Mouse (Mus musculus) thymus, adult 2 months (tissue): Measurements from ENCODE around the gene Epn3. TPM values are rescaled to one million over a fixed set of nuclear protein-coding genes. Genes with fewer than 3 reads are reported as not detected.
A peak's percentile ranks its signal among the peaks of the same experiment; 100 is the strongest.

Source experiments
- DNase-seq: peaks from one replicate; pipeline ENCODE4 v3.0.0; 2021
- H3K27ac ChIP-seq: fragments of 200-500 bp; 2 replicates; pipeline ENCODE4 v1.5.1; 2012; ENCODE audit warnings: low read length, control low read depth; ENCODE audit not compliant: control insufficient read depth, insufficient read depth
- H3K27me3 ChIP-seq: fragments of 200-500 bp; 2 replicates; pipeline ENCODE4 v1.6.1; 2012; ENCODE audit warnings: mild to moderate bottlenecking, low read length, moderate library complexity, mixed read lengths; ENCODE audit not compliant: control insufficient read depth, insufficient read depth
- H3K36me3 ChIP-seq: fragments of 200-500 bp; 2 replicates; pipeline ENCODE4 v1.6.1; 2012; ENCODE audit warnings: mild to moderate bottlenecking, low read length, moderate library complexity; ENCODE audit not compliant: control insufficient read depth, insufficient read depth
- H3K4me1 ChIP-seq: fragments of 200-500 bp; replicated peaks from 2 replicates; pipeline ENCODE4 v1.6.1; 2012; ENCODE audit warnings: low read length; ENCODE audit not compliant: control insufficient read depth, insufficient read depth
- H3K4me3 ChIP-seq: fragments of 200-500 bp; 2 replicates; pipeline ENCODE4 v1.5.1; 2012; ENCODE audit warnings: mild to moderate bottlenecking, low read length, control low read depth, moderate library complexity; ENCODE audit not compliant: control insufficient read depth, insufficient read depth
- CTCF ChIP-seq: fragments of 200-500 bp; IDR thresholded peaks from 2 replicates; pipeline ENCODE4 v1.5.1; 2012; ENCODE audit warnings: mild to moderate bottlenecking, control low read depth, low read length, moderate library complexity, borderline replicate concordance; ENCODE audit not compliant: control insufficient read depth, poor library complexity, insufficient read depth; ENCODE audit errors: extremely low read depth
- POLR2A ChIP-seq: fragments of 200-500 bp; IDR thresholded peaks from 2 replicates; pipeline ENCODE4 v1.6.1; 2012; ENCODE audit warnings: mild to moderate bottlenecking, low read length, control low read depth, moderate library complexity; ENCODE audit not compliant: control insufficient read depth, poor library complexity, insufficient read depth; ENCODE audit errors: extremely low read depth
- WGBS: fragments of 180-500 bp; shearing (Covaris S2); methylation state at CpG from one replicate; pipeline ENCODE4 v1.1.7; 2018; 5-methylcytosine and 5-hydroxymethylcytosine counted together
- polyA plus RNA-seq: library from polyadenylated mRNA; depleted of rRNA; stranded (reverse); fragments of >200 nt; gene quantifications from 2 replicates; pipeline ENCODE4 v1.2.3, GENCODE M21; 2012

Gene Epn3
- polyA plus RNA-seq, 1 experiment, result 3.3 TPM

GRCm38 (mm10) chr11:94526171-94526879 lies 26.6 kb upstream of the Epn3 start:
- DNase-seq, result no peak
- no peak overlapping the region for H3K4me3 ChIP-seq
- 83% methylated on average over 9 of the region's 9 CpGs for whole genome bisulfite sequencing
- H3K27ac ChIP-seq, result no peak overlapping the region
- H3K36me3 ChIP-seq, result no peaks in the 10 kb centered on the region
- TF ChIP-seq POLR2A (no peak), CTCF (no peak)
- no peaks in the 10 kb centered on the region for H3K4me1 ChIP-seq
- H3K27me3 ChIP-seq, result no peaks in the 10 kb centered on the region

GRCm38 (mm10) chr11:94521219-94521843 lies 21.6 kb upstream of the Epn3 start, which contains the start of gene Mycbpap:
TSS of gene Mycbpap (minus strand) at chr11:94521742.
- WGBS, result 6% methylated on average over 41 of the region's 42 CpGs
- H3K36me3 ChIP-seq, result no peaks in the 10 kb centered on the region
- H3K27ac ChIP-seq, result no peak within 1 kb of the TSS
- no peaks in the 10 kb centered on the region for H3K27me3 ChIP-seq
- peak within 1 kb of the TSS; percentile 26 for H3K4me3 ChIP-seq
- TF ChIP-seq POLR2A, result no peak
- no peak for TF ChIP-seq CTCF
- DNase-seq, result peak; percentile 14
- H3K4me1 ChIP-seq, result no peaks in the 10 kb centered on the region; the same call in 1 of the 2 replicates

GRCm38 (mm10) chr11:94513452-94513851 lies 13.7 kb upstream of the Epn3 start:
- no peaks in the 10 kb centered on the region for H3K27me3 ChIP-seq
- WGBS, result 75% methylated on average over 9 of the region's 9 CpGs
- H3K4me1 ChIP-seq, result no peaks in the 10 kb centered on the region
- no peak overlapping the region for H3K4me3 ChIP-seq
- H3K27ac ChIP-seq, result no peak overlapping the region
- TF ChIP-seq POLR2A (no peak), CTCF (no peak)
- DNase-seq, result no peak
- no peaks in the 10 kb centered on the region for H3K36me3 ChIP-seq

- H3K27ac ChIP-seq, result no peak overlapping the region
- H3K4me1 ChIP-seq, result no peaks in the 10 kb centered on the region
- no peaks in the 10 kb centered on the region for H3K36me3 ChIP-seq
- WGBS, result 91% methylated on average over 10 of the region's 10 CpGs
- no peak for DNase-seq
- no peaks in the 10 kb centered on the region for H3K27me3 ChIP-seq
- no peak for TF ChIP-seq CTCF
- no peak for TF ChIP-seq POLR2A
- no peak overlapping the region for H3K4me3 ChIP-seq
Observed at GRCm38 (mm10) chr11:94508976-94509375, 9.2 kb upstream of the Epn3 start.

GRCm38 (mm10) chr11:94501482-94501881 lies 1.7 kb upstream of the Epn3 start:
- no peak overlapping the region for H3K27ac ChIP-seq
- no peaks in the 10 kb centered on the region for H3K36me3 ChIP-seq
- 91% methylated on average over 8 of the region's 8 CpGs for WGBS
- no peaks in the 10 kb centered on the region for H3K4me1 ChIP-seq
- no peak for DNase-seq
- peaks cover 9% of the 10 kb centered on the region; the same call in 1 of the 2 replicates for H3K27me3 ChIP-seq
- TF ChIP-seq CTCF, result no peak
- TF ChIP-seq POLR2A, result no peak
- H3K4me3 ChIP-seq, result no peak overlapping the region

- H3K36me3 ChIP-seq, result no peaks in the 10 kb centered on the region
- no peak for TF ChIP-seq CTCF
- TF ChIP-seq POLR2A, result no peak
- no peaks in the 10 kb centered on the region for H3K4me1 ChIP-seq
- DNase-seq, result no peak
- peaks cover 9% of the 10 kb centered on the region; the same call in 1 of the 2 replicates for H3K27me3 ChIP-seq
- H3K27ac ChIP-seq, result no peak overlapping the region
- no peak overlapping the region for H3K4me3 ChIP-seq
- WGBS, result 65% methylated on average over 8 of the region's 8 CpGs
Observed at GRCm38 (mm10) chr11:94500362-94500761, 588 bp upstream of the Epn3 start.

- Histone ChIP-seq H3K27me3 (peaks cover 9% of the 10 kb centered on the region; the same call in 1 of the 2 replicates), H3K27ac (no peak overlapping the region)
- DNase-seq, result no peak
Observed at GRCm38 (mm10) chr11:94499035-94499434, 739 bp downstream of the Epn3 start.

More at GRCm38 (mm10) chr11:94499035-94499434, 739 bp downstream of the Epn3 start:
- no peak for TF ChIP-seq CTCF
- no peak for TF ChIP-seq POLR2A
- no peaks in the 10 kb centered on the region for H3K4me1 ChIP-seq
- H3K36me3 ChIP-seq, result no peaks in the 10 kb centered on the region
- H3K4me3 ChIP-seq, result no peak overlapping the region
- WGBS, result 0% methylated on average over 2 of the region's 2 CpGs
